Mouse (Mus musculus) layer of hippocampus, postnatal 10 days (tissue): ENCODE data around the gene Olfr427. TPM values are rescaled to one million over a fixed set of nuclear protein-coding genes. Genes with fewer than 3 reads are reported as not detected.
"Not testable (repeated sequence)": the region's sequence is repeated elsewhere in the genome, so short reads cannot be mapped to it uniquely, and the experiment has no call there.

ENCODE experiments used
- DNase-seq, 2 experiments: peaks; one replicate each; pipeline ENCODE4 v3.0.0; 2021; ENCODE audit warnings: low spot score in 2 of 2
- long read RNA-seq: library from polyadenylated mRNA; stranded (forward); transcript quantifications from one replicate; pipeline ENCODE4 v2.0.0, GENCODE M21; 2023
- total RNA-seq, 2 experiments: library from RNA; stranded (reverse); gene quantifications; 2 replicates each; pipeline ENCODE4 v1.2.3; 2021

Gene Olfr427
- total RNA-seq: not detected
- long read RNA-seq: 0 reads

DNA sequence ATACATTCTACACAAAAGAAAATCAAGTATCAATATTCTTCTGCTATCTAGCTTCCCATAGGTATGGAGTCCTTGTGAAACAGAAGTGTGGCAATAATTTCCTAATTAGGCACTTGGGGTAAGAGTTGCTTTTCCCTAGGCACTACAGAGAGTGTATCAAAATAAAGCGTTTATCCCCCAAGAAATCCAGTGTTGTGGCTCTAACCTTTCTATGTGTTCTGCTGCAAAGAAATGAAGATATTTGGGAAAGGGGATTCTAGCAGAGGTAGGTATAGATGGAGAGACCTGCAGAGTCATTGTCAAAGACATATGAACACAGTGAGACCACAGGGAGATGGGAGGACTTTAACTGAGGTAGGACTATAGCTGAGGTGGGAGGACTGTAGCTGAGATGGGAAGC, at the start of gene Olfr427:
Gene Olfr427 (plus strand): TSS at position 301 of the 400 bp plus-strand sequence.
- DNase-seq: no peak

DNA sequence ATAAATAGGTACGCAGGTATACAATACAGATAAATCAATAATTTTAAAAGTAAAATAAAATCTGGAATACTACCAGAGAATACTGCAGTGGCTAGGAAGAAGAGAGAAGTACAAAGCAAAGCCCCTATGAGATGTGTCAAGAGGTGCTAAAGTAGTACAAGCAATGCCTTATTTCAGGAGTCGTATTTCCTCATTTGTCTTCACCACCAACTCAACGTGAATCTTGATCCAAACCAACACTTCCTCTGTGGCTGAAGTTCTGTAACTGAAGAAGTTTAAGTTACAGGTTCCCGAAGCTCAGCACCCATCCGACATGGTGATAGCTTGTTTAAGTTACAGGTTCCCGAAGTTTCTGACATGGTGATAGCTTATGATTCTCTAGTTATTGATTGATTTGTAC, 48.5 kb upstream of the Olfr427 start:
- not testable (repeated sequence) for DNase-seq

DNA sequence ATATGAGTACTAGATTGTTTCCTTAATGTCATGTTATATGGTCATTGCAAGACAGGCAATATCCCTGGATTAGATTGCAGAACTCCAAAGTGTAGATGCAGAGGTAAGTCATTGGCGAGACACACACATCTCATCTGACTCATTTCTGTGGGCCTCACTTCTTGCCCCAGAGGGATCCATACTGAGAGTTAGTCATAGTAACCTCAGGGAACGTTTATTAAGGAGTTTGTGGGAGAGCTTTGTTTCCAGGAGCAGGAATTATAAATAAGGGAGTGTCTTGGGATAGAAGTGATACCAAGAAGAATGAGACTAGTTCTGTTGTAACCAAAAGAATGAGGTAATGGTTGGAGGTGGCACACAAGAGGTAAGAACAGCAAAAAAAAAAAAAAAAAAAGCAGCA, 47.8 kb upstream of the Olfr427 start, which contains the start of gene Olfr432:
Gene Olfr432 (plus strand): TSS at position 313 of the 400 bp plus-strand sequence.
- DNase-seq: no peak

DNA sequence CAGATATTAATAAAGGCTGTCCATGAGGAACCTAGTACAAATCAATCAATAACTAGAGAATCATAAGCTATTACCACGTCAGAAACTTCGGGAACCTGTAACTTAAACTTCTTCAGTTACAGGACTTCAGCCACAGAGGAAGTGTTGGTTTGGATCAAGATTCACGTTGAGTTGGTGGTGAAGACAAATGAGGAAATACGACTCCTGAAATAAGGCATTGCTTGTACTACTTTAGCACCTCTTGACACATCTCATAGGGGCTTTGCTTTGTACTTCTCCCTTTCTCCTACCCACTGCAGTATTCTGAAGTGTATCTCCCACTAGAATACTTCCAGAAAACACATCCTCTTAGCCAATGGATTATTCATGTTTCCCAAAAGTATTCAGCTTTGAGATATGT, 47.3 kb upstream of the Olfr427 start:
- DNase-seq: not testable (repeated sequence)

DNA sequence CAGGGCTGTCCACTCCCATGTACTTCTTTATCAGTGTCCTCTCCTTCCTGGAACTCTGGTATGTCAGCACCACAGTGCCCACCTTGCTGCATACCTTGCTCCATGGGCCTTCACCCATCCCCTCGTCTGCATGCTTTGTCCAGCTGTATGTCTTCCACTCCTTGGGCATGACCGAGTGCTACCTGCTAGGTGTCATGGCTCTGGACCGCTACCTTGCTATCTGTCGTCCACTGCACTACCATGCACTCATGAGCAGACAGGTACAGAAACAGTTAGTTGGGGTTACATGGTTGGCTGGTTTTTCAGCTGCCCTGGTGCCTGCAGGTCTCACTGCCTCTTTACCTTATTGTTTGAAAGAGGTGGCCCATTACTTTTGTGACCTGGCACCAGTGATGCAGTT, 46.2 kb upstream of the Olfr427 start:
- DNase-seq: no peak

DNA sequence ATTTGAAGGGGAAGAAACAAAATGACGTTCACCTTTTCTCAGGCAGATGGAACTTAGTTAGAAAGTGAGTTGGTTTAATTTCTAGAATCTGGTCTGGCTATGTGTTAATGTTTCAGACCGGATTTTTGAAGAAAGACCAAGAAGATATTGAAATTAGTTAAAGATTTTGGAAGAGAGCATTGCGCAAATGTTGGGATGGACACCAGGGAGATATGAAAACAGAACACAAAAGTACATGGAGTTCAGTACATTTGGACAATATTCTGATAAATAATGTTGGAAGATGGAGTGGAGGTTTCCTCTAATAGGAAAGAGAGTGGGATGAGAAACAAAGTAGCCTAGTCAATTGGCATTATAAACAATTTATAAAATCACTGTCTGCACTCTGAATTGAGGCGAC, 45.2 kb upstream of the Olfr427 start:
- DNase-seq: no peak

DNA sequence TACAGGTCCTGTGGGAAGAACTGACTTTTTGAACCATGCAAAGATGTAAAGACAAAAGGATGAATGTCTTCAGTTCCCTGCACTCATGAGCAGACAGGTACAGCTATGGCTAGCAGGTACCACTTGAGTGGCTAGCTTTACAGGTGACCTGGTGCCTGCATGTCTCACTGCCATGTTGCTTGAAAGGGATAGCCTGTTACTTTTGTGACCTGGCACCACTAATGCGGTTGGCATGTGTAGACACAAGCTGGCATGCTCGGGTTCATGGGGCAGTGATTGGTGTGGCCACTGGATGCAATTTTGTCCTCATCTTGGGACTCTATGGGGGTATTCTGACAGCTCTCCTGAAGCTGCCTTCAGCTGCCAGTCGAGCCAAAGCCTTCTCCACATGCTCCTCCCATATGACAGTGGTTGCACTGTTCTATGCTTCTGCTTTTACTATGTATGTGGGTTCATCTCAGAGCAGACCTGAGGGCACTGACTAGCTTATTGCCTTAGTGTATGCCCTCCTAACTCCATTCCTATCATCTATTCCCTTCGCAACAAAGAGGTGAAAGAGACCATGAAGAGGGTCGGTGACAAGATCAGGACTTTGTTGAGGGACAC, 44.7 kb upstream of the Olfr427 start:
- DNase-seq: no peak

DNA sequence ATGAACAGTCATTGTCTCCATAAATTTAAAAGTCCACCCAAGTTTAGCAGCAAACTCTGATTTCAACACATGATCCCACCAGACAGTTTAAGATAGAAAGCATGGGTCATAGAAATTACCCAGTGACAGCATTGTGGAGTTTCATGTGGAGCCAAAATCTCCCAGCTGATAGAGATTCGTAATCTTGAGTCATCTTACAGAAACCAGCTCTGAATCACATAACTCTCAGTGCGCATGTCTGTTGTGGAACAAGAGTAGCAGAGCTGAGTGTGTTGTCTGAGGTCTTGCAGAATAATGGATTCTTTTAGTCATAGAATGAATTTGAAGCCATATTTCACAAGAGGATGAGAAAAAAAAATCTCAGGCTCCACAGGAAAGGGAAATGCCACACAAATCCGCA, 43.7 kb upstream of the Olfr427 start:
- no peak for DNase-seq

DNA sequence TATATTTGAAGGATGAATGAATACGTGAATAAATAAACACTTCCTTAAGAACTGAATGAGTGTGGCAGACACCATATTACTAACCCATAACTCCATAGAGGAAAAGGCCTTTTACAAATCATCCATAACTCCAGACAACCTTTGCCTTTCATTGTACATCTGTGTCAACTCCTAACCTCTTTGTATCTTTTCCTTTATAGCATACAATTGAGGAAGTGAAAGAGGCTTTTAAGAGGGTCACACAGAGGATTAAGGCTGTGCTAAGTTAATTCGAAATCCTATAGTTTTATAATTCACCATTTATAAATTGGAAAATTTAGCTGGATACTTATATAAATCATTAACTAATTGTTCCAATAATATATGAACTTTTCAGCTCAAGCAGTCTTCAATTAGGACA, 41.4 kb upstream of the Olfr427 start:
- no peak for DNase-seq

DNA sequence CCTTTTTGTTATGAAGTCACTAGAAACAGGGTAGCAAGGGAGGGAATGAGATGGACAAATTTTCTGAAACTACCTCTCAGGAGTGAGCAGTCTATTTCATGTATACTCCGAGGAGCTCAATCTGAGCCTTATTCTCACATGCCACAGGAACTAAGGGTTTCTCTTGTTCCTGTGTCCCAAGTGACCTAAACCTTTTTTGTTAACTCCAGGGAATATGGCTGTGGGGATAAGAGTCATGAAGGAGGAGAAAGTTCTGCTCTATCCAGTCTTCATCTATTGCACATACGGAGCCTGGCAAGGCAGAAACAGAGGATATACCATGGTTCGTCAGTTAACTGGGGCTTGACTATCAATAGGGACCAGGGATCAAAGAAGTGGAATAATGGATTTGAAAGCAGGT, 30.4 kb upstream of the Olfr427 start, which contains the start of gene Olfr430:
Gene Olfr430 (plus strand): TSS at position 301 of the 400 bp plus-strand sequence.
- DNase-seq: no peak

DNA sequence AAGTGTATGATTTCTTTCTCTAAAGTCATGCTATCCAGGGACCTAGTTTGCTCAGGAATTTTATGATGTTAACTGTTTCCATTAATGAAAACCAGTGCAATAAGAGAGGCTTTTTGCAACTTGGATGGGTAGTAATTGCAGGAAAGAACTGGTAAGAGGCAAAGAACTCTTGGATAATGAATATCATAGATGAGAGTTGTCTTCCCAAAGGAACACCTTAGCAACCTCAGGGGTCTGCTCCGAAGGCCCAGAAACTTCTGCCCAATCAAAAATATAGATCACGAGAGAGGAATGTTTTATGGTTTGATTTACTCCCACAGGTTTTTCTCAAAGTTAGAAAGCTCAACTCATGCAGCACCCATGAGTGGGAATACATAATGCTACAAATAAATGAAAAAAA, 12.7 kb upstream of the Olfr427 start, which contains the start of gene Olfr429:
Gene Olfr429 (plus strand): TSS at position 301 of the 400 bp plus-strand sequence.
- no peak for DNase-seq

DNA sequence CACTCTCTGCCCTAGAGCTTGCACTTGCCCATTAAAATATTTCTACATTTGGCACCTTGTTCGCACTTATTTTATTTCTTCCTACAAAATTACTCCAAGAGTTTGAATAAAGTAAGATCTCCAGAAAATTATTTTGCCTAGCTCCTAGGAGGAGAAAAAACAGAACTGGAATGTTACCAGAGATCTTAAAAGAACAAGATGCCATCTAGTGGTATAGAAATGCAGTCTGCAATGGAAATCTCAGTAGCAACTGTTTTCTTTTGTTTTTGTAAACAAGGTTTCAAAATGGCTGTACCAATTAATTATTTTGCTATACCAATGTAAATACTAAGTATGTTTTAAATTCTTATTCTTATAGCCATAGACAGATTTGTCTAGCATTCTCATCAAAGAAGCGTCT, 7.0 kb downstream of the Olfr427 start:
- no peak for DNase-seq

DNA sequence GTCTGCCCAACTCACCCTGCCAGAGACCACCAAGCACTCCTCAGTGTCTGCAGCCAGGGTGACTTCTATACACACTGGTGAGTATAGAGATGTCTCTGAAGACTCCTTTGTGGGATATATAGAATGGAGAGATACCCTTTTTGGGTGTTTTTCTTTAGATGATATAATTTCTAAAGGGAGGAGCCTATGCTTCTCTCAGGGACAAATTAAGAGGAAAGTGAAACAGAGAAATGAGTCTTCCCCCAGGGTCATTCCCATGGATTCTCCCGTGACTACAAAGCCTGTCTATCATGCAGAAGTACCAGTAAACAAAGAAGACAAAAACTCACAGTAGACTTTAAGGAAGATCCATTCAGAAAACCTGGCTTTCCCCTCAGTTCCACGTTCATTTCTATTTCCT, 24.4 kb downstream of the Olfr427 start, which contains the start of gene Olfr231:
Gene Olfr231 (minus strand): TSS at position 101 of the 400 bp plus-strand sequence.
- no peak for DNase-seq

DNA sequence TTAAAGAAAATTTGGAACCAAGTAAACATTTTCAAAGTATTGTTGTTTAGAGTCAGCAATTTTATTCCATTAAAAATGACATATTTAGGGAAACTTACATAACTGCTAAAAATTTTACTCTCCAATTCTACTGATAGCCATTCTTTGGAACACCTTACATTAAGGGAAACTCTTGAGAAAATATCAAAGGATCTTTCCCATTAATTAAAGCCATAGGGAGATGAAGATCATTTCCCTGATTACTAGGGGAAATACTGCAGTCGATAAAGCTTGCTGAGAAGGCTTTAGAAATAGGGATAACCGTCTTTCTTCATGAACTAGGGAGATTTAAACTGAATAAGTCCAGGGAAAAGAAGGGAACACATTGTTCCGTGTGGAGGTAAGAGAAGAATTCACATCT, 34.5 kb downstream of the Olfr427 start, which contains the start of gene Olfr424:
Gene Olfr424 (plus strand): TSS at position 301 of the 400 bp plus-strand sequence.
- DNase-seq: no peak

DNA sequence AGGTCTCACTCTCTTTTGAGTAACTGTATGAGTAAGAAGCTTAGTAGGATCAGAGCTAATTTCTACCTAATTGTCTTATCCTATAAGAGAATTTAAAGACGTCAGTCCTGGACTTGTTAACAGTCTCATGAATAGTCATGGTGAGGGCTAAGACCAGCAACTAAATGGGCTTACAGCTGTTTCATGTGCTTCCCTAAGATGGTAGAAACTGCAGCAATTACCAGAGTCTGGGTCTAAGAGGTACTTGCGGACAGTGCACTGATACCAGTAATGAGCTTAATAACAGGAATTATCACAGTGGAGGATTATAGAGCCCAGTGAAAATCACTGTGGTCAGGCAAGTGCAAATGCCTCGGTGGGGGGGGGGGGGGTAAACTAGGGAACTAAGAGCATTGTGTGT, 35.3 kb downstream of the Olfr427 start:
- DNase-seq: no peak

DNA sequence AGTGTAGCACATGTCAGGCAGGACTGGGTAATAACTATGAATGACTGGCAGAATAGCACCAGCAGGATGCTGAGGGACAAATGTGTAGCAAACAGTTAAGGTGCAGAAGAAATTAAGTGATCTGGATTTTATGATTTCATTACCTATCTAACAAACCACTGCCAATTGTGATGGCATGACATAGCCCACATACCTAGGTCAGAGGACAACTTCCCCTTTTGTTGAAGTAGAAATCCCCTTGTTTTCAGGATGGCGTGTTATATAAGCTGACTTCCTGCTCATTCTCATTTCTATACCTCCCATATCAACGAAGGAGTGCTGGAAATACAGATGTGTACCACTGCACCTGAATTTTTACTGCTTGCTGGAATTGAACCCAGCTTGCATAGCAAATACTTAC, 44.7 kb downstream of the Olfr427 start:
- no peak for DNase-seq

DNA sequence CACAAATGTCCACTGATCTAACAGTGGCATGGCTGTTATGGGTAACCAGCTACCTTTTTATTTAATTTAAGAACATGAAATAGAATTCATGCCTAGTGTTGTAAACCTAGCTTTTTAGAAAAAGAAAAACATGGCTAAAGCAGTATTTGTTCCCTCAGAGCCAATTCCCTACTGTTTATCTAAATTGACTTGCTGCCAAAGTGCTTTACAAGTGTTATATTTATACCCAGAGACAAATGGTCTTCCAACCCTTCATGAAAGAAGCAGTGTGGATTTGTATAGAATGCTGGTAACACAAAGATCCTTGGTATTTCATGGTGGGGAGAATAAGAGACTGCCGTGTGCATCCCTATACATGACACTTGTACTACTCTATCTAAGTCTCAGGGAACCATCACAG, 50.0 kb downstream of the Olfr427 start:
- DNase-seq: no peak

DNA sequence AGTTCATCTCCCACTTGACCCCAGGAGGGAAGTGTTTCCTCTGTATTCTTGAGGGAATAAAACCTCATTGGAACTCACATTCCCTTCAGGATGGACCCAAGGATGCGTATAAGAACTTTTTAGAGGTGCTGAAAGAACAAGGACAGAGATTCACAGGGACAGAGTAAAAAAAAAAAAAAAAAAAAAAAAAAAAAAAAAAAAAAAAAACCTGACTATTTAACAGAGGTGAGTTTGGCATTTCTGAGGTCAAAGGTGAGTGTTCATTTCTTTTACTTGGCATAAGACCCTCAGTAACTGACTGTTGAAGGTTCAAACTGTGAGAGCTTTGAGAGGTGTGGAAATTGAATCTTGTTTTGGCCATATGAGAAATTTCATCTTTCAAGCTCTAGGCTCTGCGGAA, 52.6 kb downstream of the Olfr427 start:
- DNase-seq: no peak

Other genes starting within 250 kb of the Olfr427 start
- gene Ifi211, start 183.8 kb upstream of the Olfr427 start, total RNA-seq: not detected
- 10 to 100 TPM; 20.4 to 21.3 TPM for gene Mndal, start 154.4 kb upstream of the Olfr427 start, total RNA-seq
- 1 to 10 TPM; 7.1 to 9.3 TPM for gene Ifi203, start 154.2 kb upstream of the Olfr427 start, total RNA-seq
- not detected for gene Ifi202b, start 114.1 kb upstream of the Olfr427 start, total RNA-seq
- under 1 TPM in 1 of 2 experiments, not detected in 1; 0.27 TPM for gene Ifi205, start 65.1 kb upstream of the Olfr427 start, total RNA-seq
- gene Olfr433, start 56.2 kb upstream of the Olfr427 start, total RNA-seq: not detected
- gene Olfr432, start 47.7 kb upstream of the Olfr427 start, total RNA-seq: not detected
- not detected for gene Olfr430, start 30.3 kb upstream of the Olfr427 start, total RNA-seq
- not detected for gene Olfr429, start 12.6 kb upstream of the Olfr427 start, total RNA-seq
- gene Olfr231, start 24.3 kb downstream of the Olfr427 start, total RNA-seq: not detected
- not detected for gene Olfr424, start 34.6 kb downstream of the Olfr427 start, total RNA-seq
- gene Olfr420, start 58.7 kb downstream of the Olfr427 start, total RNA-seq: not detected
- gene Spta1, start 75.9 kb downstream of the Olfr427 start, total RNA-seq: under 1 TPM; 0.25 to 0.29 TPM
- not detected for gene Olfr419, start 155.2 kb downstream of the Olfr427 start, total RNA-seq
- not detected for gene Mptx1, start 233.6 kb downstream of the Olfr427 start, total RNA-seq